Mouse (Mus musculus) MEL (cell line): ENCODE measurements around the gene Tff3. TPM values are rescaled to one million over a fixed set of nuclear protein-coding genes. Genes with fewer than 3 reads are reported as not detected.

ENCODE experiments used
- DNase-seq: peaks from one replicate; pipeline ENCODE4 v3.0.0; 2011; ENCODE audit warnings: low read depth, low spot score
- H3K27ac ChIP-seq: 2 replicates; pipeline ENCODE4 v1.5.1; 2012; ENCODE audit warnings: low read depth, mild to moderate bottlenecking, control low read depth, low read length, moderate library complexity; ENCODE audit not compliant: control insufficient read depth
- H3K27me3 ChIP-seq, 2 experiments: fragments of 150-350 bp in 1 of 2; sonication (generic) in 1 of 2; 2 replicates each; pipeline ENCODE4 v1.6.1; 2012; ENCODE audit warnings: low read length in 2 of 2, mild to moderate bottlenecking in 2 of 2, improper control_type of control experiment in 1 of 2, moderate library complexity in 1 of 2; ENCODE audit not compliant: insufficient read depth in 2 of 2, control insufficient read depth in 1 of 2
- H3K36me3 ChIP-seq, 2 experiments: 2 replicates each; pipeline ENCODE4 v1.6.1; 2012 to 2014; ENCODE audit warnings: low read length in 2 of 2, improper control_type of control experiment in 1 of 2, inconsistent platforms in 1 of 2, mild to moderate bottlenecking in 1 of 2; ENCODE audit not compliant: insufficient read depth in 2 of 2, control insufficient read depth in 1 of 2
- H3K4me1 ChIP-seq, 2 experiments: fragments of 150-350 bp in 1 of 2; sonication (generic) in 1 of 2; 2 replicates each; pipeline ENCODE4 v1.6.1; 2012; ENCODE audit warnings: low read length in 2 of 2, improper control_type of control experiment in 1 of 2, mild to moderate bottlenecking in 1 of 2; ENCODE audit not compliant: insufficient read depth in 2 of 2, control insufficient read depth in 1 of 2
- H3K4me3 ChIP-seq, 2 experiments: fragments of 150-350 bp in 1 of 2; sonication (generic) in 1 of 2; 2 replicates each; pipeline ENCODE4 v1.5.1; 2012; ENCODE audit warnings: low read depth in 2 of 2, low read length in 2 of 2, mild to moderate bottlenecking in 2 of 2, moderate library complexity in 2 of 2, control low read depth in 1 of 2, improper control_type of control experiment in 1 of 2; ENCODE audit not compliant: control insufficient read depth in 1 of 2, insufficient read depth in 1 of 2
- H3K79me2 ChIP-seq: 2 replicates; pipeline ENCODE4 v1.6.1; 2012; ENCODE audit warnings: mild to moderate bottlenecking, low read length, moderate library complexity; ENCODE audit not compliant: control insufficient read depth, poor library complexity, insufficient read depth
- H3K9ac ChIP-seq: 2 replicates; pipeline ENCODE4 v1.6.1; 2012; ENCODE audit warnings: low read depth, mild to moderate bottlenecking, control low read depth, low read length, moderate library complexity; ENCODE audit not compliant: control insufficient read depth, poor library complexity, severe bottlenecking
- H3K9me3 ChIP-seq: fragments of 150-350 bp; sonication (generic); replicated peaks from 2 replicates; pipeline ENCODE4 v1.6.1; 2012; ENCODE audit warnings: mild to moderate bottlenecking, low read length, improper control_type of control experiment, moderate library complexity; ENCODE audit not compliant: insufficient read depth
- BHLHE40 ChIP-seq: IDR thresholded peaks from 2 replicates; pipeline ENCODE4 v1.6.1; 2012; ENCODE audit warnings: low read depth, mild to moderate bottlenecking, inconsistent platforms, low read length, improper control_type of control experiment, borderline replicate concordance
- CHD2 ChIP-seq: IDR thresholded peaks from 2 replicates; pipeline ENCODE4 v1.6.1; 2011; ENCODE audit warnings: low read length, improper control_type of control experiment
- CTCF ChIP-seq, 3 experiments: IDR thresholded peaks in 2 of 3; conservative IDR thresholded peaks in 1 of 3; 2 replicates each; pipeline ENCODE4 v1.5.1; 2011 to 2012; ENCODE audit warnings: low read length in 3 of 3, low read depth in 2 of 3, mild to moderate bottlenecking in 2 of 3, improper control_type of control experiment in 1 of 3, inconsistent platforms in 1 of 3, mixed read lengths in 1 of 3, moderate library complexity in 1 of 3; ENCODE audit not compliant: control insufficient read depth in 1 of 3, insufficient read depth in 1 of 3, poor library complexity in 1 of 3, severe bottlenecking in 1 of 3
- EP300 ChIP-seq, 2 experiments: IDR thresholded peaks; 2 replicates each; pipeline ENCODE4 v1.6.1; 2011; ENCODE audit warnings: improper control_type of control experiment in 2 of 2, low read length in 2 of 2, low read depth in 1 of 2, mild to moderate bottlenecking in 1 of 2
- GATA1 ChIP-seq: IDR thresholded peaks from 2 replicates; pipeline ENCODE4 v1.6.1; 2011; ENCODE audit warnings: low read depth, low read length, improper control_type of control experiment
- JUND ChIP-seq: IDR thresholded peaks from 2 replicates; pipeline ENCODE4 v1.6.1; 2011; ENCODE audit warnings: low read depth, mild to moderate bottlenecking, improper control_type of control experiment, low read length
- MXI1 ChIP-seq: IDR thresholded peaks from 2 replicates; pipeline ENCODE4 v1.6.1; 2011; ENCODE audit warnings: mild to moderate bottlenecking, low read depth, low read length, improper control_type of control experiment
- POLR2AphosphoS5 ChIP-seq: IDR thresholded peaks from 2 replicates; pipeline ENCODE4 v1.6.1; 2012; ENCODE audit warnings: low read depth, borderline replicate concordance, mild to moderate bottlenecking, inconsistent platforms, low read length, moderate library complexity, mixed read lengths
- RAD21 ChIP-seq: IDR thresholded peaks from 2 replicates; pipeline ENCODE4 v1.6.1; 2011; ENCODE audit warnings: mild to moderate bottlenecking, low read depth, low read length, improper control_type of control experiment
- RCOR1 ChIP-seq: IDR thresholded peaks from 2 replicates; pipeline ENCODE4 v1.6.1; 2012; ENCODE audit warnings: low read depth, mild to moderate bottlenecking, inconsistent platforms, low read length, improper control_type of control experiment
- SMC3 ChIP-seq: IDR thresholded peaks from 2 replicates; pipeline ENCODE4 v1.6.1; 2011; ENCODE audit warnings: low read depth, low read length, improper control_type of control experiment
- UBTF ChIP-seq: IDR thresholded peaks from 2 replicates; pipeline ENCODE4 v1.6.1; 2012; ENCODE audit warnings: low read depth, mild to moderate bottlenecking, inconsistent platforms, low read length, improper control_type of control experiment, moderate library complexity, borderline replicate concordance; ENCODE audit not compliant: insufficient read depth
- USF1 ChIP-seq: IDR thresholded peaks from 2 replicates; pipeline ENCODE4 v1.6.1; 2014; ENCODE audit warnings: low read depth, mild to moderate bottlenecking, inconsistent platforms, low read length, improper control_type of control experiment, moderate library complexity
- ZC3H11A ChIP-seq: IDR thresholded peaks from 2 replicates; pipeline ENCODE4 v1.6.1; 2012; ENCODE audit warnings: low read depth, mild to moderate bottlenecking, inconsistent platforms, low read length, improper control_type of control experiment
- ZMIZ1 ChIP-seq: IDR thresholded peaks from 2 replicates; pipeline ENCODE4 v1.6.1; 2012; ENCODE audit warnings: low read depth, mild to moderate bottlenecking, inconsistent platforms, low read length, improper control_type of control experiment, moderate library complexity
- ZNF384 ChIP-seq: IDR thresholded peaks from 2 replicates; pipeline ENCODE4 v1.6.1; 2012; ENCODE audit warnings: low read depth, mild to moderate bottlenecking, inconsistent platforms, low read length, improper control_type of control experiment
- polyA plus RNA-seq, 2 experiments: library from polyadenylated mRNA; stranded (reverse) in 1 of 2; unstranded in 1 of 2; fragments of >175 nt in 1 of 2; fragments of >200 nt in 1 of 2; gene quantifications; 2 replicates each; pipeline versions ENCODE4 v1.2.1 to v1.2.4; 2012; ENCODE audit warnings: low replicate concordance in 2 of 2, low read depth in 1 of 2; ENCODE audit not compliant: insufficient read length in 2 of 2, insufficient read depth in 1 of 2, missing spikeins in 1 of 2
- total RNA-seq: library from RNA; depleted of rRNA; stranded (reverse); fragments of 300-350 nt; gene quantifications from 2 replicates; pipeline ENCODE4 v1.2.3, GENCODE M21; 2012

The Tff3 gene
- total and polyA plus RNA-seq, 3 experiments = not detected

DNA sequence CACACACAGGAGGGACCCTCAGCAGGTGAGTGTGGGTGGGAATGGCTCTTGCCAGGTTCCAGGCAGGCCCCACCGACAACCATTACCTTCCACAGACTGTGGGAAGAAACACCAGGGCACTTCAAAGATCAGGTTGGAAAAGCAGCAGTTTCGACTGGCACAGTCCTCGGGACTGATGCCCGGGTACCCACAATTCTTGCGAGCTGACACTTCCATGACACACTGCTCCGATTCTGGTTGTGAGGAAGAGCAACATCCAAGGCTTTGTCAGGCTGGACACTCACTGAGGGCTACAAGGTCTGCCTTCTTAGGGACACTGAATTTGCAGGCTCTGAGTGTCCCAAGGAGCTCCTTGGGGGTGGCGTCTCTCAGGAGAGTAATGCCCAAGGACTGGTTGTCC, 12.7 kb upstream of the Tff3 start:
- no peaks in the 10 kb centered on the region for H3K36me3 ChIP-seq
- H3K9ac ChIP-seq = no peak overlapping the region
- TF ChIP-seq CHD2 (no peak), MXI1 (no peak), JUND (no peak), USF1 (no peak), RAD21 (no peak), POLR2AphosphoS5 (no peak), BHLHE40 (no peak), ZMIZ1 (no peak), UBTF (no peak), EP300 (IDR thresholded peaks at IDR 0.05; ENCODE audit: low read depth in 1 of 2, low read length in 2 of 2) (no peak)
- DNase-seq = no peak
- H3K27me3 ChIP-seq = peaks cover 0 to 7% of the 10 kb centered on the region in 2 experiments; a peak in 3 of 4 replicates
- no peak overlapping the region for H3K27ac ChIP-seq
- no peak overlapping the region for H3K4me3 ChIP-seq
- no peaks in the 10 kb centered on the region for H3K9me3 ChIP-seq
- no peaks in the 10 kb centered on the region for H3K79me2 ChIP-seq
- 0 out of 4 replicates have a peak, but pooled peaks cover 0 to 2% of the 10 kb centered on the region in 2 experiments for H3K4me1 ChIP-seq

- no peaks in the 10 kb centered on the region for H3K9me3 ChIP-seq
- no peak overlapping the region for H3K4me3 ChIP-seq
- peak; percentile 78 for DNase-seq
- H3K27me3 ChIP-seq = peaks cover 0 to 1% of the 10 kb centered on the region in 2 experiments; a peak in 2 of 4 replicates
- no peaks in the 10 kb centered on the region for H3K36me3 ChIP-seq
- H3K9ac ChIP-seq = no peak overlapping the region
- H3K79me2 ChIP-seq = no peaks in the 10 kb centered on the region
- TF ChIP-seq GATA1 = no peak
- no peak for TF ChIP-seq ZMIZ1
- TF ChIP-seq RAD21 = peak; percentile 97
- TF ChIP-seq CTCF (IDR thresholded peaks at IDR 0.05 in 2 of 3, conservative IDR thresholded peaks at IDR 0.05 in 1 of 3; ENCODE audit: control insufficient read depth in 1 of 3, insufficient read depth in 1 of 3, low read depth in 2 of 3, low read length in 3 of 3, poor library complexity in 1 of 3, severe bottlenecking in 1 of 3) = peak; percentile 85 to 98 (median 90)
- TF ChIP-seq SMC3 = peak; percentile 96
- TF ChIP-seq ZNF384 = 0 out of 2 replicates have a peak, but pooled peaks have one; percentile 13
- TF ChIP-seq ZC3H11A = peak; percentile 97
- no peak for TF ChIP-seq CHD2
- no peak for TF ChIP-seq MXI1
- no peak for TF ChIP-seq RCOR1
- TF ChIP-seq UBTF = no peak
- TF ChIP-seq EP300 (IDR thresholded peaks at IDR 0.05; ENCODE audit: low read depth in 1 of 2, low read length in 2 of 2) = no peak
- TF ChIP-seq POLR2AphosphoS5 = no peak
- 0 out of 4 replicates have a peak, but pooled peaks cover 0 to 2% of the 10 kb centered on the region in 2 experiments for H3K4me1 ChIP-seq
- H3K27ac ChIP-seq = no peak overlapping the region
Measured at GRCm38 (mm10) chr17:31138398-31138797, 9.0 kb upstream of the Tff3 start.
